Mouse (Mus musculus): ENCODE data around the gene Zfp428.
A peak's percentile ranks its signal among the peaks of the same experiment; 100 is the strongest.

GRCm38 (mm10) chr7:24531211-24531971 is 24.6 kb downstream of the Zfp428 start:
- TF ChIP-seq POLR2A (IDR thresholded peaks at IDR 0.05; ENCODE audit: low read depth, low read length) (peak; percentile 38; the same call in 1 of the 2 replicates), CTCF (conservative IDR thresholded peaks at IDR 0.05 in 1 of 2, IDR thresholded peaks at IDR 0.05 in 1 of 2; ENCODE audit: low read depth in 2 of 2, low read length in 2 of 2) (peak in 1 of 2 experiments; percentile 97; a peak in 2 of 4 replicates), HCFC1 (IDR thresholded peaks at IDR 0.05; ENCODE audit: low read depth, low read length) (no peak), MXI1 (IDR thresholded peaks at IDR 0.05; ENCODE audit: low read depth, low read length) (no peak), USF2 (conservative IDR thresholded peaks at IDR 0.05; ENCODE audit: low read depth, low read length) (no peak), GABPA (IDR thresholded peaks at IDR 0.05; ENCODE audit: insufficient replicate concordance, low read depth, low read length) (no peak), ZKSCAN1 (IDR thresholded peaks at IDR 0.05; ENCODE audit: borderline replicate concordance, low read depth, low read length) (no peak), ELF1 (IDR thresholded peaks at IDR 0.05; ENCODE audit: low read depth, low read length) (no peak; the same call in 1 of the 2 replicates), MAZ (IDR thresholded peaks at IDR 0.05; ENCODE audit: low read depth, low read length) (no peak), MYC (IDR thresholded peaks at IDR 0.05; ENCODE audit: low read depth, low read length) (no peak), E2F4 (IDR thresholded peaks at IDR 0.05; ENCODE audit: insufficient replicate concordance, low read depth, low read length) (no peak), USF1 (IDR thresholded peaks at IDR 0.05; ENCODE audit: low read depth, low read length) (no peak)
